Mouse (Mus musculus): ENCODE measurements around the gene Med24.

- no peak for TF ChIP-seq CTCF (conservative IDR thresholded peaks at IDR 0.05; ENCODE audit: low read length)
- no peak for TF ChIP-seq NANOG (IDR thresholded peaks at IDR 0.05; ENCODE audit: borderline replicate concordance, low read length)
Observed at GRCm38 (mm10) chr11:98775348-98776051, 46.3 kb upstream of the Med24 start.

Measured in E14TG2a.4 (cell line).